Mouse (Mus musculus) MEL (cell line): Measurements from ENCODE around the gene Nat10.

Source experiments
- CTCF ChIP-seq, 3 experiments: IDR thresholded peaks in 2 of 3; conservative IDR thresholded peaks in 1 of 3; 2 replicates each; pipeline ENCODE4 v1.5.1; 2011 to 2012; ENCODE audit warnings: low read length in 3 of 3, low read depth in 2 of 3, mild to moderate bottlenecking in 2 of 3, improper control_type of control experiment in 1 of 3, inconsistent platforms in 1 of 3, mixed read lengths in 1 of 3, moderate library complexity in 1 of 3; ENCODE audit not compliant: control insufficient read depth in 1 of 3, insufficient read depth in 1 of 3, poor library complexity in 1 of 3, severe bottlenecking in 1 of 3
- HCFC1 ChIP-seq: IDR thresholded peaks from 2 replicates; pipeline ENCODE4 v1.6.1; 2012; ENCODE audit warnings: low read depth, mild to moderate bottlenecking, inconsistent platforms, low read length, improper control_type of control experiment, moderate library complexity
- NRF1 ChIP-seq: IDR thresholded peaks from 2 replicates; pipeline ENCODE4 v1.6.1; 2014; ENCODE audit warnings: low read depth, mild to moderate bottlenecking, inconsistent platforms, low read length, improper control_type of control experiment, moderate library complexity; ENCODE audit not compliant: poor library complexity, insufficient read depth, severe bottlenecking
- POLR2A ChIP-seq, 2 experiments: IDR thresholded peaks; 2 replicates each; pipeline ENCODE4 v1.6.1; 2011 to 2012; ENCODE audit warnings: low read length in 2 of 2, mild to moderate bottlenecking in 2 of 2, control low read depth in 1 of 2, improper control_type of control experiment in 1 of 2, low read depth in 1 of 2, moderate library complexity in 1 of 2; ENCODE audit not compliant: control insufficient read depth in 1 of 2, insufficient read depth in 1 of 2, poor library complexity in 1 of 2
- SMC3 ChIP-seq: IDR thresholded peaks from 2 replicates; pipeline ENCODE4 v1.6.1; 2011; ENCODE audit warnings: low read depth, low read length, improper control_type of control experiment
- USF1 ChIP-seq: IDR thresholded peaks from 2 replicates; pipeline ENCODE4 v1.6.1; 2014; ENCODE audit warnings: low read depth, mild to moderate bottlenecking, inconsistent platforms, low read length, improper control_type of control experiment, moderate library complexity
- ZC3H11A ChIP-seq: IDR thresholded peaks from 2 replicates; pipeline ENCODE4 v1.6.1; 2012; ENCODE audit warnings: low read depth, mild to moderate bottlenecking, inconsistent platforms, low read length, improper control_type of control experiment

DNA sequence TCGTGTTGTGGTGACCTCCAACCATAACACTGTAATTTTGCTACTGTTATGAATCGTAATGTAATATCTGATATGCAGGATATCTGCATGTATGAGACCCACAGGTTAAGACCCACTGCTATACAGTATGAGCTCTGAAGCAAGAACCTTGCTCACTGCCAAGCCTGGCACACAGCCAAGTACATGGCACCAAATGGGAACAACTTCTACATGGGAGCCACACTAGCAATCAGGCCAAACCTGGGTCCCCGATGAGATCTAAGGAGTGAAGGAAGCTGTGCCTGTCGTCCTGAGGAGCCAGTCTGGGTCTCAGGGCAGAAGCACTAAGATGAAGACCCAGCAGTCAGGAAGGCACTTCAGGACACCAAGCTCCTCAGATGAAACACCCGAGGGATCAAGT lies 15.6 kb downstream of the Nat10 start:
- TF ChIP-seq CTCF (IDR thresholded peaks at IDR 0.05 in 2 of 3, conservative IDR thresholded peaks at IDR 0.05 in 1 of 3; ENCODE audit: control insufficient read depth in 1 of 3, insufficient read depth in 1 of 3, low read depth in 2 of 3, low read length in 3 of 3, poor library complexity in 1 of 3, severe bottlenecking in 1 of 3) (no peak), NRF1 (no peak), POLR2A (IDR thresholded peaks at IDR 0.05; ENCODE audit: control insufficient read depth in 1 of 2, insufficient read depth in 1 of 2, low read depth in 1 of 2, low read length in 2 of 2, poor library complexity in 1 of 2) (no peak), USF1 (no peak), ZC3H11A (no peak), HCFC1 (no peak), SMC3 (no peak)
